Mouse (Mus musculus): ENCODE results near the gene Alk. TPM values are rescaled to one million over a fixed set of nuclear protein-coding genes. Genes with fewer than 3 reads are reported as not detected.

The Alk gene
- polyA plus RNA-seq, 1 experiment from 2014 or later: 0.44 TPM

DNA sequence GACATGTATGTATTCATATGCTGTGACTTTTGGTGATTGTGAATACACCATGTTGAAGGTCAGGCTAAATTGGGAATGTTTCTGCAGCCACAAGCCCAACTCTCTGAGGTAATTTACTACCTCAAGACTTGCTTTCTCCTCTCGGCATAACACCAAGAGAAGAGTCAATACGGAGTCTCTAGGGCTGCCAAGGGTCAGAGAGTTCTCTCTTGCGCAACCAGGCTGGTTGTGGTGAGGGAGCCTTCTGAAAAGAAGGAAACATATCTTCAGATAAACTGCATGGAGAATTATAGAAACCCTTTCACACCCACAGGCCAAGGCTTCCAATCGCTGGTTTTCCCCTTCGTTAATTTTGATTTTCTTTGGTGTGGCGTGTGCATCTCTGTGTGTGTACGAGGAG, 649.4 kb downstream of the Alk start:
- H3K9ac ChIP-seq: no peak overlapping the region
- H3K4me2 ChIP-seq: no peak overlapping the region
- no peaks in the 10 kb centered on the region for H3K9me3 ChIP-seq
- H3K27me3 ChIP-seq (replicated peaks): no peaks in the 10 kb centered on the region
- WGBS: 82% methylated on average over 7 of the region's 7 CpGs
- H3K27ac ChIP-seq (replicated peaks): no peak overlapping the region
- no peak for ATAC-seq (ENCODE audit: extremely low read depth, insufficient number of reproducible peaks, low FRiP score, low TSS enrichment)
- H3K36me3 ChIP-seq: no peaks in the 10 kb centered on the region
- no peaks in the 10 kb centered on the region for H3K4me1 ChIP-seq
- H3K4me3 ChIP-seq: no peak overlapping the region

DNA sequence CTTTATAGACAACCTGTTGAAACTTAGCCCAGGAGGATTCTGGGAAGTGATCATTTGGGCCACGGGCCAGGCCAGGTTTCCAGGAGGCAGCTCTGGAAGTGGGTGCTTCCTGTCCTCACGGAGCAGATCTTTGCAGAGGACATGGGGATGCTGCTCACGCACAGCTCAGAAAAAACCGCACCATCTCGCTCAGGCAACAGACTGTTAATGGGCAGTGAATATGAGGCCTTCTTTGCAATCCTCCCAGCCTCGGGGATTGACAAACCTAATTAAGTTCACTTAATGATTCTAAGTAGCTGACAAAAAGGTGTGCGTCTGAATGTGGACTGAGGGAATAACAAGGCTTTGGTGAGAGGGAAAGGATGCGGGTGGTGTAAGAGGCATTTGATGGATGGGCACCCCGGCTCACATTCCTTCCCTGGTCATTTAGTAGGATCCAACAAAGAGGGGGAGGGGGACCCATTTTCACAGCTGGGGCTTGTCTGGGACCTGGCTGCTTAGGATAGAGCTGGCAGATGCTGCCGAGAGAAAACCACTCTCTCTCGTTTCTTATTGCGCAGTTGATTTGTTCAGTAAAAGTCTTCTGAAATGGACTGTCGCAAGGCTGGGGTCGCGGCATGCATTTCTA, 650.1 kb downstream of the Alk start:
- H3K4me3 ChIP-seq: no peak overlapping the region
- no peak for ATAC-seq (ENCODE audit: extremely low read depth, insufficient number of reproducible peaks, low FRiP score, low TSS enrichment)
- H3K9me3 ChIP-seq: no peaks in the 10 kb centered on the region
- WGBS: 67% methylated on average over 15 of the region's 15 CpGs
- H3K9ac ChIP-seq: no peak overlapping the region
- H3K27ac ChIP-seq (replicated peaks): no peak overlapping the region
- H3K27me3 ChIP-seq (replicated peaks): no peaks in the 10 kb centered on the region
- no peaks in the 10 kb centered on the region for H3K36me3 ChIP-seq
- no peak overlapping the region for H3K4me2 ChIP-seq
- no peaks in the 10 kb centered on the region for H3K4me1 ChIP-seq

DNA sequence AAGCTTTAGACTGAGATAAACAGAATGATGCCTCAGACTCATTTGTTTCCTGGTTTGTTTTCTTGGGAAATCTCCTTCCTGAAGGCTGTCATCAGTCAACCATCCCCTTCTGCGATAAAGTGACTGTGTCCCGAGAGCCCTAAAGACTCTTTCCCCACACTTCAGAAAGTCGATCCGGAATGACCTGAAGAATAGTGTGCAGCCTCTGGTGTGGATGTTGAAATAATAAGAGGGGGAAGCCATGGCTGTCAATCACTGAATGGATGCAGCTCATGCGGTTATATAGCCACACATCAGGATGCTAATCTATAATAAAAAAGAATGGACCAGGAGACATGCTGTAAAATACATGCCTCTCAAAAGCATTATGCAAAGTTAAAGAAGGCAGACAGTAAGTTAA, 653.5 kb downstream of the Alk start:
- no peak for ATAC-seq (ENCODE audit: extremely low read depth, insufficient number of reproducible peaks, low FRiP score, low TSS enrichment)
- WGBS: 39% methylated on average over 5 of the region's 5 CpGs
- Histone ChIP-seq H3K4me3 (no peak overlapping the region), H3K27me3 (replicated peaks) (peaks cover 6% of the 10 kb centered on the region; the same call in 1 of the 2 replicates), H3K36me3 (no peaks in the 10 kb centered on the region), H3K27ac (replicated peaks) (no peak overlapping the region), H3K4me2 (no peak overlapping the region), H3K9ac (no peak overlapping the region), H3K9me3 (no peaks in the 10 kb centered on the region), H3K4me1 (no peaks in the 10 kb centered on the region; the same call in 1 of the 2 replicates)

DNA sequence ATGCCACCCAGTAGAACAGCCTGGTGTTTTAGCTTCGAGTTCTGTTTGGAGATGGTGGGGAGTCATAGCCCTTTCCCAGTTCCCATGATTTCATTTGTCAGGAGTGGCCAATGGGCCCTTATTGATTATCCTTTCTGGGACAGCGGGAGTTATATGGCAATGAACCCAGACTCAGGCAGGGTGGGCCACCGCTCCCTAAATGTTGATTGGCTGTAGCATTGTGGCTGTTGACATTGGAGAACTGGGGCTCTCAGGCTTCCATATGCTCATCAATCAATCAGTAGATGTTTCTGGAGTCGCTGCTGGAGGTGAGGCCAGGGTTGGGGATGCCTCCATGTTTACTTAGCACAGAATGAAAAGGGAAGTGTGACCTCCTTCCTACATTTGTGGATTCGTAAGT, 655.7 kb downstream of the Alk start:
- Histone ChIP-seq H3K4me3 (no peak overlapping the region), H3K9me3 (no peaks in the 10 kb centered on the region), H3K27ac (replicated peaks) (no peak overlapping the region), H3K4me1 (no peaks in the 10 kb centered on the region; the same call in 1 of the 2 replicates), H3K4me2 (no peak overlapping the region), H3K36me3 (no peaks in the 10 kb centered on the region), H3K27me3 (replicated peaks) (peaks cover 6% of the 10 kb centered on the region; the same call in 1 of the 2 replicates), H3K9ac (no peak overlapping the region)
- WGBS: 71% methylated on average over 5 of the region's 5 CpGs
- no peak; the same call in 1 of the 2 replicates for ATAC-seq (ENCODE audit: extremely low read depth, insufficient number of reproducible peaks, low FRiP score, low TSS enrichment)

DNA sequence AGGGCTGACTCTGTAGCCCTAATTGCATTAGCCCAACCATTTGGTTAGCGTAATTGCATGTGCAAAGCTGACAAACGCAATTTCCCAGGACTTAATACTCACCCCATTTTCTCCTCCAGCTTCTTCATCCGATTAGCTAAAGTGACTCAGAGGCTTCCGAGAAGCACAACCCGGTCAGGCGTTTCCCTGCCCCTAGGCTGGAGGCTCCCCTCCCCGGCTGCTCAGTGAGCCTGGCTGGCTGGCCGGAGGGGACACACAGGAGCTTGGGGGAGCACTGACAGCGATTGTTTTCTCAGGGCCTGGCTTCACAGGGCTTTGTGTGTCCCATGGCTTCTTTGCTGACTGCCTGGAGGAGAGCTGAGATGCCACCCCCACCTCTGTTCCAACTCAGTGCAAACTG, 657.0 kb downstream of the Alk start:
- ATAC-seq (ENCODE audit: extremely low read depth, insufficient number of reproducible peaks, low FRiP score, low TSS enrichment): no peak

DNA sequence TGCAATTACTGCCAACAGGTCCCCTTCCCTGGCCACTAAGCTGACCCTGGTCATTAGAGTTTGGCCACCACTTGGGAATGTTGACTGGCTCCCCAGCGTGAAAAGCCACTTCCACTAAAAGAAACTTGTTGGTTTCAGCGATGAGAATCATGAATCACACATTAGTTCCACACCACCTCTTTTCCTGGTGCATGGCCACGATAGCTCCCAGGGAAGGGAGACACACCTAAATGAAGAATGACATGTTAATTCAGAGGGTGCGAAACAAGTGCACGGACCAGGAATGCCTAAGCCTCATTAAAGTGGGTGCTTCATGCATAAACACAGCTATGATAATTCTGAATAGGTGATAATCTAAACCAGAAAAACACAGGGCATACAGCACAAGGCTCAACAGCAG, 660.4 kb downstream of the Alk start:
- ATAC-seq (ENCODE audit: extremely low read depth, insufficient number of reproducible peaks, low FRiP score, low TSS enrichment): no peak
- Histone ChIP-seq H3K9me3 (no peaks in the 10 kb centered on the region), H3K9ac (no peak overlapping the region), H3K4me1 (no peaks in the 10 kb centered on the region; the same call in 1 of the 2 replicates), H3K27ac (replicated peaks) (no peak overlapping the region), H3K27me3 (replicated peaks) (peaks cover 6% of the 10 kb centered on the region; the same call in 1 of the 2 replicates), H3K4me3 (no peak overlapping the region), H3K4me2 (no peak overlapping the region), H3K36me3 (no peaks in the 10 kb centered on the region)
- 80% methylated on average over 5 of the region's 5 CpGs for WGBS

More for the DNA sequence above, 657.0 kb downstream of the Alk start:
- H3K27ac ChIP-seq (replicated peaks): no peak overlapping the region
- H3K9ac ChIP-seq: no peak overlapping the region
- no peak overlapping the region for H3K4me2 ChIP-seq
- H3K36me3 ChIP-seq: no peaks in the 10 kb centered on the region
- 15% methylated on average over 9 of the region's 9 CpGs for WGBS
- no peak overlapping the region for H3K4me3 ChIP-seq
- peaks cover 6% of the 10 kb centered on the region; the same call in 1 of the 2 replicates for H3K27me3 ChIP-seq (replicated peaks)
- no peaks in the 10 kb centered on the region; the same call in 1 of the 2 replicates for H3K4me1 ChIP-seq
- no peaks in the 10 kb centered on the region for H3K9me3 ChIP-seq

DNA sequence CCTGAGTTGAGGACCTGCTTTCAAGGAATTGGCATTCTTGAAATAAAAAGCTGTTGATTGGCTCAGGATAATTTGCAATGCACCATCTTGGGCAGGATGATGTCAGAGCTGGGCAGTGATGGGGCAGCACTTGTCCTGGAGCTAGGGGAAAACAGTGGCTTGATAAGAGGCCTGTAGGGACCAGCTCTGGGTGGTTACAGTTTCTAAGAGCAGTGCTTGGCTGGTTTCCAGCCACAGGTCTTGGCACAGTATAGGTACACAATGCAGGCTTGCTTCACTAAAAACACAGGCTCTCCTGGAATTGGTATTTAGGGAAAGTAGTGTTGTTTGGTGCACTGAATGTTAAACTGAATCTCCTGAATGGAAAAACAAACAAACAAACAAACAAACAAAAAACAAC, 662.4 kb downstream of the Alk start:
- Histone ChIP-seq H3K4me1 (no peaks in the 10 kb centered on the region), H3K27me3 (replicated peaks) (no peaks in the 10 kb centered on the region), H3K36me3 (no peaks in the 10 kb centered on the region), H3K9ac (no peak overlapping the region), H3K9me3 (no peaks in the 10 kb centered on the region), H3K4me3 (no peak overlapping the region), H3K27ac (replicated peaks) (no peak overlapping the region), H3K4me2 (no peak overlapping the region)
- ATAC-seq (ENCODE audit: extremely low read depth, insufficient number of reproducible peaks, low FRiP score, low TSS enrichment): no peak

DNA sequence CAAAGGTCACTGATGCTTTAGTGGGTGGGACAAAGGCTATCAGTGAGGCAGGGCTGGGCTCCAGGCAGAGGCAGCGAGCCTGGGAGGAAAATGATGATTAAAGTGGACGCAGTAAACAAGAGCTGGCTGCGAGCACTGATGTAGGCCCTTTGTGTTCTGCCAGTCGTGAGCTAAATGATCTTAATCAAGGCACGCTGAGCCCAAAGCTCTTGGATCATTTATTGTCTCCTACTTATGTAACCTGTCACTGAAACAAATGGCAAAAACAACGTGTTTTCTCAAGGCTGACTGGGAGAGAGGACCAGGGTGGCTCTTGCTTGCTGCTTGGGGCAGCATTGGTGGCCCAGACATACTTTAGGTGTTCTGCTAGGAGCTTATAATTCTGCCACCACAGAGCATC, 663.0 kb downstream of the Alk start:
- no peaks in the 10 kb centered on the region for H3K4me1 ChIP-seq
- no peak overlapping the region for H3K9ac ChIP-seq
- H3K9me3 ChIP-seq: no peaks in the 10 kb centered on the region
- H3K36me3 ChIP-seq: no peaks in the 10 kb centered on the region
- H3K4me3 ChIP-seq: no peak overlapping the region
- H3K27me3 ChIP-seq (replicated peaks): no peaks in the 10 kb centered on the region
- H3K27ac ChIP-seq (replicated peaks): no peak overlapping the region
- no peak overlapping the region for H3K4me2 ChIP-seq
- ATAC-seq (ENCODE audit: extremely low read depth, insufficient number of reproducible peaks, low FRiP score, low TSS enrichment): no peak
- 62% methylated on average over 6 of the region's 6 CpGs for WGBS

DNA sequence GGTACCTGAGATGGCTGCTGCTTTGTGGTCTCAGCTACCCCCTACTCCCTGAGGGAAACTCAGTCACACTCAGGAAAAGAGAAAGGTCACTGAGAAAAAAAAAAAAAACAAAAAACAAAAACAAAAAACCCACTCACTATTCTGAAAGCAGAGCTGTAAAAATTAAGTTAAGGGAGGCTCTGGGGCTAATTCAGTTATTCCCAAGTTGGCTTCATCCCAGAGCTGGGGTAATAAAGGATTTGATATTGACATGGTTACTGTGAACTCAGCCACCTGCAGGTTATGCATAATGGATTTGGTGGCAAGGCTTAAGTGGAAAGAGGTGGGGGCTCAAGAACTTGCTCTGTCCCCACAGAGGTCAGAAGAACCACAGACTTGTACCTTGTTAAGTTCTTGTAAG, 667.7 kb downstream of the Alk start:
- H3K27me3 ChIP-seq (replicated peaks): no peaks in the 10 kb centered on the region
- H3K27ac ChIP-seq (replicated peaks): no peak overlapping the region
- no peak overlapping the region for H3K9ac ChIP-seq
- no peaks in the 10 kb centered on the region for H3K4me1 ChIP-seq
- H3K4me2 ChIP-seq: no peak overlapping the region
- H3K4me3 ChIP-seq: no peak overlapping the region
- no peaks in the 10 kb centered on the region for H3K36me3 ChIP-seq
- ATAC-seq (ENCODE audit: extremely low read depth, insufficient number of reproducible peaks, low FRiP score, low TSS enrichment): no peak
- H3K9me3 ChIP-seq: no peaks in the 10 kb centered on the region

DNA sequence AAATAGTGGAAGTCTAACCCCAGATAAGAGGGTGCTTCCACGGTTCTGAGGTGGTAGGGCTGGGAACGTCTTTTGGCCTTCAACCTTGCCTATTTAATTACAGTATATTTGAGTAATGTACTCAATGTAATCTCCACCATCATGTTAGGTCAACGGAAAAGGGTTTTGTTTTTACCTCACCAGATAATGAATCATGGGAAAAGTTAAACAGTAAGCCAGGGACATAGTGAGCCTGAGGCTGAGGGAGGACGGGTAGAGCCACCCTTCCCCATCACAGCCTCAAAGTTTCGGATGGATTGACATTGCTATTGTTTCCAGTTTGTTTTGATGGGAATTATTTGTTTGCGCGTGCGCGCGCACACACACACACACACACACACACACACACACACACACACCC, 668.6 kb downstream of the Alk start:
- no peaks in the 10 kb centered on the region for H3K4me1 ChIP-seq
- H3K36me3 ChIP-seq: no peaks in the 10 kb centered on the region
- H3K4me2 ChIP-seq: no peak overlapping the region
- ATAC-seq (ENCODE audit: extremely low read depth, insufficient number of reproducible peaks, low FRiP score, low TSS enrichment): no peak
- H3K4me3 ChIP-seq: no peak overlapping the region
- H3K9ac ChIP-seq: no peak overlapping the region
- peaks cover 4% of the 10 kb centered on the region for H3K9me3 ChIP-seq
- H3K27me3 ChIP-seq (replicated peaks): no peaks in the 10 kb centered on the region
- 77% methylated on average over 10 of the region's 10 CpGs for WGBS
- H3K27ac ChIP-seq (replicated peaks): no peak overlapping the region

DNA sequence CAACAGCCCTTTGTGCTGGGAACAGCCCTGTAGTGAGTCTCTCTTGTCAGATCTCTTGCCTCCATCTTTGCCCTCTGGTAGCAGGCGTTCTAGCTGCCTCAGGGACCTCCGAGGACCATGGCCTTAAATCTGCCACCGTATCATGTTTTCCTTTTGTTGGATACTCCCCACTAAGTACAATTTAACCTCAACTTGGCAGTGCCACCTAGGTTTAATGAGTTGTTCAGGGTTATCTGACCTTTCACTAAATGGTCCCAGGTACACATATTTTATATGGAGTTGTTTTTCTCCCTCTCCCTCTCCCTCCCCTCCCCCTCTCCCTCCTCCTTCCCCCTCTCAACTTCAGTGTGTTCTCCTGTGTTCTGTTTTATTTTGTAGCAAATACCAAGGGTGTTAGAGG, 669.1 kb downstream of the Alk start:
- 67% methylated on average over 3 of the region's 3 CpGs for WGBS

DNA sequence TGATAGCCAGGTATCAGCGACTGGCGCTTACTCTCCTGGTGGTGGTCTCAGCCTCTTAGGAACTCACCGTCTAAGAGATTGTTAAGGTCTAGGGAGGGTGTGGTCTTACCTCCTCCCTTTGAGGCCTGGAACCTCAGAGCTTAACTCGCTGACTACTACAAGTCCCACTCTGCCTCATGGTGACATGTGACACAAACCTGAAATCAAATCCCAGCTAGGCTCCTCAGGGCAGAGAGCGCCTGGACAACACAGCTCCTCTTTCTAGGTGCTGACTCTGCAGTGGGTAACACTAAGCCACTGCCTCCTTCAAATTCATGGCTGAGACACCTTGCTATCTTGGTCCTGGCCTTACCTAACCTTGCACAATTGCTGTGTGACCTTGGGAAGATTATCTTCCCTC, 689.5 kb downstream of the Alk start:
- WGBS: 52% methylated on average over 5 of the region's 5 CpGs
- H3K9ac ChIP-seq: no peak overlapping the region
- ATAC-seq (ENCODE audit: extremely low read depth, insufficient number of reproducible peaks, low FRiP score, low TSS enrichment): no peak
- H3K27me3 ChIP-seq (replicated peaks): no peaks in the 10 kb centered on the region
- no peaks in the 10 kb centered on the region for H3K36me3 ChIP-seq
- H3K27ac ChIP-seq (replicated peaks): no peak overlapping the region
- H3K4me1 ChIP-seq: no peaks in the 10 kb centered on the region
- H3K4me2 ChIP-seq: no peak overlapping the region
- H3K4me3 ChIP-seq: no peak overlapping the region
- no peaks in the 10 kb centered on the region for H3K9me3 ChIP-seq

More for the DNA sequence above, 669.1 kb downstream of the Alk start:
- Histone ChIP-seq H3K27me3 (replicated peaks) (no peaks in the 10 kb centered on the region), H3K9me3 (peaks cover 6% of the 10 kb centered on the region), H3K4me3 (no peak overlapping the region), H3K4me1 (no peaks in the 10 kb centered on the region), H3K4me2 (no peak overlapping the region), H3K36me3 (no peaks in the 10 kb centered on the region), H3K9ac (no peak overlapping the region), H3K27ac (replicated peaks) (no peak overlapping the region)
- no peak for ATAC-seq (ENCODE audit: extremely low read depth, insufficient number of reproducible peaks, low FRiP score, low TSS enrichment)
